Mouse (Mus musculus) CH12.LX (cell line): Measurements from ENCODE around the gene Gprin2. TPM values are rescaled to one million over a fixed set of nuclear protein-coding genes. Genes with fewer than 3 reads are reported as not detected.

Experiments
- DNase-seq: peaks from one replicate; pipeline ENCODE4 v3.0.0-alpha.2; 2013; ENCODE audit errors: extremely low read depth
- H3K27ac ChIP-seq: 2 replicates; pipeline ENCODE4 v1.5.1; 2012; ENCODE audit warnings: low read depth, mild to moderate bottlenecking, control low read depth, moderate library complexity; ENCODE audit not compliant: insufficient read depth
- H3K27me3 ChIP-seq: replicated peaks from 2 replicates; pipeline ENCODE3; 2012; ENCODE audit warnings: inconsistent platforms
- H3K36me3 ChIP-seq, 2 experiments: replicated peaks in 1 of 2; 2 replicates each; pipeline versions ENCODE3 to v1.6.1; 2012; ENCODE audit warnings: inconsistent platforms in 1 of 2, low read length in 1 of 2, mild to moderate bottlenecking in 1 of 2, mixed read lengths in 1 of 2, moderate library complexity in 1 of 2; ENCODE audit not compliant: control insufficient read depth in 1 of 2, insufficient read depth in 1 of 2
- H3K4me1 ChIP-seq, 2 experiments: 2 replicates each; pipeline ENCODE4 v1.6.1; 2012; ENCODE audit warnings: inconsistent platforms in 1 of 2, moderate library complexity in 1 of 2; ENCODE audit not compliant: insufficient read depth in 2 of 2, control insufficient read depth in 1 of 2
- H3K4me2 ChIP-seq: 2 replicates; pipeline ENCODE4 v1.6.1; 2012; ENCODE audit warnings: low read depth, mild to moderate bottlenecking, control low read depth; ENCODE audit not compliant: poor library complexity, insufficient read depth, severe bottlenecking
- H3K4me3 ChIP-seq, 3 experiments: fragments of 150-350 bp in 1 of 3; sonication (generic) in 1 of 3; replicated peaks in 1 of 3; 2 replicates each; pipeline versions ENCODE3 to v1.5.1; 2011 to 2012; ENCODE audit warnings: low read depth in 2 of 3, low read length in 2 of 3, mild to moderate bottlenecking in 2 of 3, moderate library complexity in 2 of 3, control low read depth in 1 of 3, improper control_type of control experiment in 1 of 3, inconsistent platforms in 1 of 3, mixed read lengths in 1 of 3; ENCODE audit not compliant: poor library complexity in 1 of 3
- H3K79me2 ChIP-seq: replicated peaks from 2 replicates; pipeline ENCODE4 v1.6.1; 2012; ENCODE audit warnings: mild to moderate bottlenecking, moderate library complexity; ENCODE audit not compliant: control insufficient read depth, poor library complexity, insufficient read depth, severe bottlenecking; ENCODE audit errors: extremely low read depth
- H3K9ac ChIP-seq: 2 replicates; pipeline ENCODE4 v1.6.1; 2012; ENCODE audit warnings: low read depth, mild to moderate bottlenecking, control low read depth, moderate library complexity; ENCODE audit not compliant: insufficient read depth
- H3K9me3 ChIP-seq: replicated peaks from 2 replicates; pipeline ENCODE3; 2012; ENCODE audit warnings: low read length, inconsistent platforms, mixed read lengths
- BHLHE40 ChIP-seq: IDR thresholded peaks from 2 replicates; pipeline ENCODE4 v1.6.1; 2011; ENCODE audit warnings: mild to moderate bottlenecking, low read depth, low read length, improper control_type of control experiment
- CHD1 ChIP-seq: IDR thresholded peaks from 2 replicates; pipeline ENCODE4 v1.6.1; 2012; ENCODE audit warnings: low read depth, low read length, improper control_type of control experiment, inconsistent platforms
- CHD2 ChIP-seq: IDR thresholded peaks from 2 replicates; pipeline ENCODE4 v1.6.1; 2011; ENCODE audit warnings: low read length, improper control_type of control experiment
- E2F4 ChIP-seq: IDR thresholded peaks from 2 replicates; pipeline ENCODE4 v1.6.1; 2011; ENCODE audit warnings: low read depth, low read length, improper control_type of control experiment; ENCODE audit not compliant: insufficient replicate concordance
- ELF1 ChIP-seq: IDR thresholded peaks from 2 replicates; pipeline ENCODE4 v1.6.1; 2014; ENCODE audit warnings: low read depth, mild to moderate bottlenecking, inconsistent platforms, low read length, improper control_type of control experiment
- EP300 ChIP-seq: IDR thresholded peaks from 2 replicates; pipeline ENCODE4 v1.6.1; 2011; ENCODE audit warnings: low read length, improper control_type of control experiment
- GABPA ChIP-seq: IDR thresholded peaks from 2 replicates; pipeline ENCODE4 v1.6.1; 2012; ENCODE audit warnings: low read depth, low read length, improper control_type of control experiment, inconsistent platforms; ENCODE audit not compliant: insufficient replicate concordance
- HCFC1 ChIP-seq: IDR thresholded peaks from 2 replicates; pipeline ENCODE4 v1.6.1; 2012; ENCODE audit warnings: low read depth, mild to moderate bottlenecking, inconsistent platforms, low read length, improper control_type of control experiment
- IRF4 ChIP-seq: IDR thresholded peaks from 2 replicates; pipeline ENCODE4 v1.6.1; 2014; ENCODE audit warnings: low read depth, mild to moderate bottlenecking, inconsistent platforms, low read length, improper control_type of control experiment
- KAT2A ChIP-seq: IDR thresholded peaks from 2 replicates; pipeline ENCODE4 v1.6.1; 2012; ENCODE audit warnings: low read length, improper control_type of control experiment, inconsistent platforms; ENCODE audit not compliant: insufficient replicate concordance
- MAX ChIP-seq: IDR thresholded peaks from 2 replicates; pipeline ENCODE4 v1.6.1; 2011; ENCODE audit warnings: low read length, improper control_type of control experiment
- MAZ ChIP-seq: IDR thresholded peaks from 2 replicates; pipeline ENCODE4 v1.6.1; 2012; ENCODE audit warnings: low read depth, mild to moderate bottlenecking, inconsistent platforms, low read length, improper control_type of control experiment, moderate library complexity
- MEF2A ChIP-seq: IDR thresholded peaks from 2 replicates; pipeline ENCODE4 v1.6.1; 2014; ENCODE audit warnings: low read depth, mild to moderate bottlenecking, inconsistent platforms, low read length, improper control_type of control experiment, borderline replicate concordance
- MYC ChIP-seq: IDR thresholded peaks from 2 replicates; pipeline ENCODE4 v1.6.1; 2011; ENCODE audit warnings: low read depth, mild to moderate bottlenecking, improper control_type of control experiment, low read length
- NELFE ChIP-seq: IDR thresholded peaks from 2 replicates; pipeline ENCODE4 v1.6.1; 2011; ENCODE audit warnings: low read depth, low read length, improper control_type of control experiment
- PAX5 ChIP-seq: IDR thresholded peaks from 2 replicates; pipeline ENCODE4 v1.6.1; 2012; ENCODE audit warnings: low read length, inconsistent platforms, mixed read lengths
- POLR2A ChIP-seq: IDR thresholded peaks from 2 replicates; pipeline ENCODE4 v1.6.1; 2011; ENCODE audit warnings: low read depth, mild to moderate bottlenecking, improper control_type of control experiment, low read length
- POLR2AphosphoS2 ChIP-seq: IDR thresholded peaks from 2 replicates; pipeline ENCODE4 v1.6.1; 2011; ENCODE audit warnings: low read depth, low read length, improper control_type of control experiment
- RAD21 ChIP-seq: IDR thresholded peaks from 2 replicates; pipeline ENCODE4 v1.6.1; 2011; ENCODE audit warnings: low read depth, mild to moderate bottlenecking, low read length, improper control_type of control experiment, moderate library complexity
- RCOR1 ChIP-seq: conservative IDR thresholded peaks from 2 replicates; pipeline ENCODE4 v1.6.1; 2012; ENCODE audit warnings: low read depth, mild to moderate bottlenecking, inconsistent platforms, low read length, improper control_type of control experiment
- TBP ChIP-seq: conservative IDR thresholded peaks from 2 replicates; pipeline ENCODE4 v1.6.1; 2011; ENCODE audit warnings: low read depth, low read length, improper control_type of control experiment
- UBTF ChIP-seq: IDR thresholded peaks from 2 replicates; pipeline ENCODE4 v1.6.1; 2012; ENCODE audit warnings: low read depth, mild to moderate bottlenecking, inconsistent platforms, low read length, improper control_type of control experiment, moderate library complexity
- USF2 ChIP-seq: conservative IDR thresholded peaks from 2 replicates; pipeline ENCODE4 v1.6.1; 2011; ENCODE audit warnings: low read depth, low read length, improper control_type of control experiment
- ZC3H11A ChIP-seq: IDR thresholded peaks from 2 replicates; pipeline ENCODE4 v1.6.1; 2012; ENCODE audit warnings: low read depth, mild to moderate bottlenecking, inconsistent platforms, low read length, improper control_type of control experiment
- ZKSCAN1 ChIP-seq: IDR thresholded peaks from 2 replicates; pipeline ENCODE4 v1.6.1; 2012; ENCODE audit warnings: low read depth, inconsistent platforms, low read length, improper control_type of control experiment, borderline replicate concordance
- dilution Hi-C: fragments of 300-500 bp; cut with MboI; formaldehyde crosslinking; loops from 2 replicates; pipeline ENCODE4 v1.14.3; 2020; ENCODE audit warnings: low sequenced_read_pairs; ENCODE audit not compliant: extremely low pct_unique_long_range_greater_than_20kb, extremely low pct_ligation_motif_present
- in situ Hi-C: fragments of 300-500 bp; cut with MboI; formaldehyde crosslinking; loops from 3 replicates; pipeline ENCODE4 v1.14.3; 2019; ENCODE audit warnings: low sequenced_read_pairs, low pct_ligation_motif_present, low pct_unique_long_range_greater_than_20kb, mixed read lengths
- polyA plus RNA-seq: library from polyadenylated mRNA; unstranded; fragments of >175 nt; gene quantifications from 2 replicates; pipeline ENCODE4 v1.2.1, GENCODE M21; 2012; ENCODE audit warnings: low read depth; ENCODE audit not compliant: insufficient read length
- total RNA-seq, 2 experiments: library from RNA; depleted of rRNA; stranded (reverse); fragments of 300-350 nt in 1 of 2; fragments of >200 nt in 1 of 2; gene quantifications; 2 replicates each; pipeline ENCODE4 v1.2.3; 2012 to 2014

Gene Gprin2
- total and polyA plus RNA-seq, 3 experiments = 0.04 to 0.21 (median 0.16) TPM

DNA sequence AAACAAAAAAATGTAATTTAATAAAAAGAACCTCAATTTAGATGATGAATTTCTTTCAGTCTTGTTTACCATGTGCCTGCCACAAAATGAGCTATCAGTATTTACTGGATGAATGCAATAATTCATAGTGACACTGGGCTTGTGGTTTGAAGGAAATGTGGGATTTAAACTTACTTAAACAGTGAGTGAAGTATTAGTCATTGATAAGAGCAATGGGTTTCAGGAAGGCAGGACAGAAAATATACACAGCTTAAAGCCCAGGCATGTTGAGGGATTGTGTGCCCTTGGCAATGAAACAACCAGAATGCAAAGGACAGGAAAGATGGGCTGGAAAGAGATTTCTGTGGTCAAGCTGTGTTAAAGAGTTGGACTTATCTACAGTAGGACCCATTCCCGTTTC, 59.1 kb downstream of the Gprin2 start:
- Histone ChIP-seq H3K4me3 (no peak overlapping the region), H3K27ac (no peak overlapping the region), H3K36me3 (no peaks in the 10 kb centered on the region), H3K4me1 (no peaks in the 10 kb centered on the region), H3K9me3 (no peaks in the 10 kb centered on the region), H3K79me2 (no peaks in the 10 kb centered on the region), H3K4me2 (no peak overlapping the region), H3K27me3 (no peaks in the 10 kb centered on the region), H3K9ac (no peak overlapping the region)
- DNase-seq = no peak
- TF ChIP-seq CHD1 = no peak
- TF ChIP-seq IRF4 = no peak
- no peak for TF ChIP-seq POLR2A
- no peak for TF ChIP-seq MYC
- no peak for TF ChIP-seq TBP
- no peak for TF ChIP-seq NELFE
- TF ChIP-seq ZKSCAN1 = no peak
- TF ChIP-seq ELF1 = no peak
- TF ChIP-seq BHLHE40 = no peak
- no peak for TF ChIP-seq MEF2A
- TF ChIP-seq MAZ = no peak
- TF ChIP-seq ZC3H11A = no peak
- no peak for TF ChIP-seq POLR2AphosphoS2
- no peak for TF ChIP-seq KAT2A
- no peak for TF ChIP-seq HCFC1
- in situ Hi-C loops = no loop called here
- dilution Hi-C loops = no loop called here

DNA sequence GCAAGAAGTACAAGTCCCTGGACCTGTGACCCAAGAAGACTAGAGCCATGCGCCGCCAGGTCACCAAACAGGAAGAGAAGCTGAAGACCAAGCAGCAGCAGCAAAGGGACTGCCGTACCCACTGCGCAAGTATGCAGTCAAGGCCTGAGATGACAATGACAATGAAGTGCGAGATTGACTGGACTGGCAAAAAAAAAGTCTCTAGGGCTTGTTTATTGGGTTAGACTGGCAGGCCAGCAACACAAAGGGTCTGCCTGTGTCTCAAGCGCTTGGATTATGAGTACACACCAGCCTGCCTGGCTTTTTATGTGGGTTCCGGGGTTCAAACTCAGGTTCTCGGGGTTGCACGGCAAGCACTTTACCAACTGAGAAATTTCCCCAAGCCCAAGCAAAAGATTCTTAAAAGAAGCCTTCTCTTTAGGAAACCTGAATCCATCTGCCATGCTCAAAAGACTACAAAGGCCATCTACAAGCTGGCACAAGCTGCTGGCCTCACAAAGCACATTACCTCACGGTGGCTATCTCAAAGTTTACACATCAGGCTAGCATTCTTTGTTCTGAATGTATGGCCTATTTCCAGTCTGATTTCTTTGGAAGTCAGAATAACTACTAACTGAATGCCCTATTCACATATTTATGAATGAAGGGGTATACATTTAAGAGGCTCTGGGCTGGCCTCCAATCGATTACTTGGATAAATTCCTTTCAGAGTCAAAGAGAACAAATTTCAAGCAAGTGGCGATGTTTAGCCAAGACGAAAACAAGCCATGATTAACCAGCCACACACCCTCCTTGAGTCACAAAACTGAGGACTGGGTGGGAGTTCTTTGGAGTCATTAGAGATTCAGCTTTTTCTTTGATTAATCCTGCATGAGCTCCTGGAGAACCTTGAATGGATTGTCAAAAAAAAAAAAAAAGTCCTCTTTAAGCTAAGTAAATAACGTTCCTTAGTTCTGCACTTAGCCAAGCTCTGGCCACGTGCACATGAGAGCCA, 61.5 kb downstream of the Gprin2 start:
- Histone ChIP-seq H3K4me2 (no peak overlapping the region), H3K4me1 (no peaks in the 10 kb centered on the region), H3K36me3 (no peaks in the 10 kb centered on the region), H3K27ac (no peak overlapping the region), H3K4me3 (no peak overlapping the region), H3K27me3 (no peaks in the 10 kb centered on the region), H3K9me3 (no peaks in the 10 kb centered on the region), H3K79me2 (no peaks in the 10 kb centered on the region), H3K9ac (no peak overlapping the region)
- DNase-seq = no peak
- dilution Hi-C loops (no loop called here), in situ Hi-C loops (no loop called here)
- TF ChIP-seq USF2 (no peak), CHD2 (no peak), E2F4 (no peak), MEF2A (no peak), UBTF (no peak), MAX (no peak), POLR2A (no peak), PAX5 (no peak), RCOR1 (no peak), RAD21 (no peak), GABPA (no peak), HCFC1 (no peak), EP300 (no peak), MAZ (no peak)
